Mouse (Mus musculus) forebrain, embryonic 16.5 days (tissue): ENCODE data around the gene C2cd5. TPM values are rescaled to one million over a fixed set of nuclear protein-coding genes. Genes with fewer than 3 reads are reported as not detected.

Source experiments
- ATAC-seq: fragments of 200-750 bp; cut with Nextera tagmentation; 2 replicates; pipeline ENCODE4 v1.8.0; 2017; ENCODE audit warnings: mild to moderate bottlenecking, moderate library complexity
- H3K27ac ChIP-seq: fragments of 300-500 bp; sonication (generic); 2 replicates; pipeline ENCODE4 v1.5.1; 2014; ENCODE audit warnings: low read length, control low read depth
- H3K27me3 ChIP-seq: fragments of 300-500 bp; sonication (generic); replicated peaks from 2 replicates; pipeline ENCODE4 v1.6.1; 2014; ENCODE audit warnings: low read length; ENCODE audit not compliant: control insufficient read depth, insufficient read depth
- H3K36me3 ChIP-seq: fragments of 300-500 bp; sonication (generic); 2 replicates; pipeline ENCODE4 v1.6.1; 2014; ENCODE audit not compliant: control insufficient read depth, insufficient read depth
- H3K4me1 ChIP-seq: fragments of 300-500 bp; sonication (generic); replicated peaks from 2 replicates; pipeline ENCODE4 v1.6.1; 2014; ENCODE audit warnings: low read length; ENCODE audit not compliant: control insufficient read depth, insufficient read depth
- H3K4me2 ChIP-seq: fragments of 300-500 bp; sonication (generic); 2 replicates; pipeline ENCODE4 v1.6.1; 2014; ENCODE audit warnings: mild to moderate bottlenecking, low read length, control low read depth
- H3K4me3 ChIP-seq: fragments of 300-500 bp; sonication (generic); replicated peaks from 2 replicates; pipeline ENCODE4 v1.5.1; 2014; ENCODE audit warnings: mild to moderate bottlenecking, low read length, control low read depth
- H3K9ac ChIP-seq: fragments of 300-500 bp; sonication (generic); replicated peaks from 2 replicates; pipeline ENCODE4 v1.6.1; 2014; ENCODE audit warnings: low read depth, low read length, control low read depth
- H3K9me3 ChIP-seq: fragments of 300-500 bp; sonication (generic); 2 replicates; pipeline ENCODE4 v1.6.1; 2016; ENCODE audit warnings: low read length; ENCODE audit not compliant: control insufficient read depth
- WGBS: fragments of 180-500 bp; shearing (Covaris S2); extraction: QIAGEN DNeasy Blood & Tissue Kit; methylation state at CpG from one replicate; pipeline ENCODE4 v1.1.7; 2014; 5-methylcytosine and 5-hydroxymethylcytosine counted together
- polyA plus RNA-seq: library from polyadenylated mRNA; unstranded; fragments of >200 nt; fragmentation: Nextera tagmentation; extraction: Ambion mirVana; gene quantifications from 2 replicates; pipeline ENCODE4 v1.2.1, GENCODE M21; 2015

C2cd5 gene
- polyA plus RNA-seq, 1 experiment from 2014 or later: 53.4 TPM

DNA sequence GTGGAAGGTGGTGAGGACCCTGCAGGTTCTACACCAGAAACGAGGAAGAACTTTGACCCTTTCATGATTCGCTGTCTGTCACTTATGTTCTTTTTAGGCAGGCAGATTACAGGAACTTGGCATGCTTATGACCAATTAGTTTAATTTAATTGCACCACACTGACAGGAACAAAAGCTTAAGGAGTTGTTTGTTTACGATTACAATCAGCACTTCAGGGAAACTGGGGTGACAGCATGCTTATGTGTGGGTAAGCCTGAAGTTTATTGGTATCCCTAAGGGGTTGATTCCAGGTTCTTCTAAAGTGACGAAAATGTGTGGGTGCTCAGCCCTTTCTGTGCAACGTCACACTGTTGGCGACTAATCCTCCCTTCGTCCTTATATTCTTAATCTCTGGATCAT lies 105.1 kb downstream of the C2cd5 start:
- no peak overlapping the region for H3K9ac ChIP-seq
- 22% methylated on average over 7 of the region's 7 CpGs for WGBS
- H3K4me1 ChIP-seq: peaks cover 13% of the 10 kb centered on the region
- peaks cover 4% of the 10 kb centered on the region; the same call in 1 of the 2 replicates for H3K27me3 ChIP-seq
- no peaks in the 10 kb centered on the region for H3K9me3 ChIP-seq
- no peak overlapping the region for H3K4me2 ChIP-seq
- no peak overlapping the region for H3K4me3 ChIP-seq
- H3K27ac ChIP-seq: no peak overlapping the region
- no peaks in the 10 kb centered on the region for H3K36me3 ChIP-seq
- ATAC-seq: peak; percentile 67; the same call in 1 of the 2 replicates

DNA sequence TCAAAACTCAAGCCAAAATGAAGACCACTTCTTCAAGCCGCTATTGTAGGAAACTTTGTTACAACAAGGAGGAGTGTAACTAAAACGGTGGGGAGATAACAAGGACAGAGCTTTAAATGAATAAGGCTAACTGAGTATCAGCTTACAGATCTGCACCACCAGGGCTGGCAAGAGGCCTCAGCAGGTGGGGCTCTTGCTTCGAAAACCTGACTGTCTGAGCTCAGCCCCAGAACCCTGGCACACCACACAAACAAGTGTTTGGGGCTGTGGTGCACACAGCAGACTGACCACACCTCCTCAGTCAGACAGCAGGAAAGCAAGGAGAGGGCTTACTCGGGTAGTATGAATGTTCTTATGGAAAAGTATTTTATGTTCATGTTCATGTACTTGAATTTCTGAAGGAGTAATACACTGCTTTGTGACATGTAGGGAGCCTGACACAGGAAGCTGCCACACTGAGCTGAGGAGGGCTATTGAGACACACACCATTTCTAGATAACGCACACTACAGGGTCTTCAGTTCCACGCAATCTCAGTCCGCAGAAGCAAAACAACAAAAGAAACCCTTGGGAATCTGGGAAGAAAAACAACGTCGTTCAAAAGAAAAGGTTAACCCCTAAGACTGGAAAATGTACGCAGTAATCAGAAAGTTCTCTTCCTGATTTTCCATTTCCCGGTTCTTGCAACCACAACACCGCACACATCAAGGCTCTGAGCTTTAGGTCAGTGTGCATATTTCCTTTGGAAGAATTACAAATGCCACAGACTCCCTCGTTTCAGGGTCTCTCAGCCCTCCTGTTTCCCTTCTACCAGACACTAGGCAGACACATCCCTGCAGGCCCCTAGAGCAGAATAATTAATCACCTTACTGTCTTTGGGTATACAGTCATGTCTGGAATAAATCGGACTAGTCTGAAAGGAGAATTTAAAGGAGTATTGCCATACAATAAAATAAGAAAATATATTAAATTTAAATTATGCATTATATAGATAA lies 105.9 kb downstream of the C2cd5 start:
- peak; percentile 18; the same call in 1 of the 2 replicates for ATAC-seq
- peaks cover 7% of the 10 kb centered on the region; the same call in 1 of the 2 replicates for H3K27me3 ChIP-seq

DNA sequence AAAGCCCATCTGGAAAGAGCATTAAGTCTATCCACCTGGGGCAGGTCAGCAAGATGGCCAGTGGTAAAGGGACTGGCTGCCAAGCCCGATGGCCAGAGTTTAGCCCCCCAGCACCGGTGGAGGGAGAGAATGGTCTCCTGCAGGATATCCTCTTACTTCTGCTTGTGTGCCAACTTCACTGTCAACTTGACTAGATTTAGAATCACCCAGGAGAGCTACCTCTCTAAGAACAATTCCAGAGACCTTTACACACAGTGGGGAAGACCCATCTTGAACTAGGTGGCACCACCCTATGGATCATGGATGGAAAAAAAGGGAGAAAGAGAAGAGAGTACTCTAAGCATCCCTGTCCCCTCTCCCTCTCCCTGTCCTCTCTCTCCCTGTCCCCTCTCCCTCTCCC lies 107.0 kb downstream of the C2cd5 start:
- ATAC-seq: no peak
- H3K4me3 ChIP-seq: no peak overlapping the region
- H3K4me1 ChIP-seq: peaks cover 13% of the 10 kb centered on the region
- H3K9me3 ChIP-seq: no peaks in the 10 kb centered on the region
- no peaks in the 10 kb centered on the region for H3K36me3 ChIP-seq
- peaks cover 8% of the 10 kb centered on the region; the same call in 1 of the 2 replicates for H3K27me3 ChIP-seq
- H3K9ac ChIP-seq: no peak overlapping the region
- no peak overlapping the region for H3K27ac ChIP-seq
- WGBS: 81% methylated on average over 2 of the region's 2 CpGs
- H3K4me2 ChIP-seq: no peak overlapping the region

More for the DNA sequence above, 105.9 kb downstream of the C2cd5 start:
- peaks cover 13% of the 10 kb centered on the region for H3K4me1 ChIP-seq
- H3K4me2 ChIP-seq: no peak overlapping the region
- no peaks in the 10 kb centered on the region for H3K36me3 ChIP-seq
- H3K9me3 ChIP-seq: no peaks in the 10 kb centered on the region
- no peak overlapping the region for H3K27ac ChIP-seq
- H3K4me3 ChIP-seq: no peak overlapping the region
- 30% methylated on average over 14 of the region's 14 CpGs for WGBS
- no peak overlapping the region for H3K9ac ChIP-seq

DNA sequence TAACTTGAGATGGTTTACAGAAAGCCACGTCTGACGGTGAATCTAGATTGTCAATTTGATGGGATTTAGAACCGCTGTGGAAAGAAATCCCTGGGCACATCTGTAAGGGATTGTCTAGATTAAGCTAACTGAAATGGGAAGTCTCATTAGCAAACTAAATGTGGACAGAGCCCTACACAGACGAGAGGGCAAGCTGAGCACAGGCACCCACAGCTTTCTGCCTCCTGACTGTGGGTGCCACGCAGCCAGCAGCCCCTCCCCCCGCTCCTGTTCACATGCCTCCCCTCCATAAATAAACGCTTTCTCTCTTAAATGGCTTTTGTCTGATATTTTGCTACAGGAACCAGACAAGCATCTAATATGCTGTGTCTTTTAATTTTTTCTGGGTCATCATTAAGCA lies 107.8 kb downstream of the C2cd5 start:
- no peaks in the 10 kb centered on the region for H3K9me3 ChIP-seq
- H3K27ac ChIP-seq: no peak overlapping the region
- no peak overlapping the region for H3K4me3 ChIP-seq
- H3K9ac ChIP-seq: no peak overlapping the region
- 48% methylated on average over 7 of the region's 7 CpGs for WGBS
- no peaks in the 10 kb centered on the region for H3K36me3 ChIP-seq
- peaks cover 13% of the 10 kb centered on the region for H3K4me1 ChIP-seq
- H3K27me3 ChIP-seq: peaks cover 8% of the 10 kb centered on the region; the same call in 1 of the 2 replicates
- no peak for ATAC-seq
- no peak overlapping the region for H3K4me2 ChIP-seq

DNA sequence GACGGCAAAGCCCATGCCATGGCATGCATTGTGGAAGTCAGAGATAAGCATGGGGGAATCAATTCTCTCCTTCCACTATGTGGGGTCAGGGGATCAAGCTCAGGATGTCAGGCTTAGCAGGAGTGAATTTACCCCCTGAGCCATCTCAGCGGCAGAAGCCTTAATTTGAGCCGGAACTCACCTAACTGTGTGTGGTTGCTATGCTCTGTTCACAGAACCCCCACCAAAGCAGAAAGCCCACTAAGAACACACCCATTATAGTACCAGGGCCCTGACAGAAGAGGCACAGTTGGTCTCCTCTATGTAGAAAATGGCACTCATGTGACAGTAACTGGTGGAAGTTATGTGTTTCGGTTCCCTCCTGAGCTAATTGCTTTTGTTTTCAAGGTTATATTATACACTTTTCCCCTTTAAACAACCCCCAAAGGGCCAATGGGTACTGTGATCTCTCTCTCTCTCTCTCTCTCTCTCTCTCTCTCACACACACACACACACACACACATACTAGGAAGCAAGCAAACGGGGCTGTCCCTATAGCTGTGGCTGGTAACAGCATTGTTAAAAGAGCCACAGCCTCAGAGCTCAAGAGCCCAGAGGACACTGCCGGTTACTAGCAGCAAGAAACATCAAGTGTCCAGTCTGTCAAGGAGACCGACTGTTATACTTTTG lies 108.4 kb downstream of the C2cd5 start:
- 51% methylated on average over 7 of the region's 7 CpGs for WGBS

DNA sequence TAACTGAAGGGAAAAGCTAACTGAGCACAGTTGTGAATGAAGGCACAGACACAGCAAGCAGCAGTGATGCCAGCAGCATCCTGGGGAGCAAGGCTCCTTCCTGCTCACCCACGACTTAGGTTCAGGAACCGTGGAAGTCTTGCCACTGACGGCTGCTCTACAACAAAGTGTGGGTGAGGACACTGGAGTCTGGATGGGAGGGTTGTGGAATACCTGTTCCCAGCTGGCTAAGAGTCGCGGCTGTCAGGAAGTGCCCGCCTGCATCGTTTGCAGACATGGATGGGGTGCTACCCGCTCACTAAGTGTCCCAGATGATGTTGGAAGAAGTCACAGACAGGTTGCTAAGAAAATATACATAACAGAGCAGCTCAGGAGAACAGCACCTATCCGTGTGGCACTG lies 109.4 kb downstream of the C2cd5 start:
- Histone ChIP-seq H3K4me2 (no peak overlapping the region), H3K27me3 (peaks cover 8% of the 10 kb centered on the region; the same call in 1 of the 2 replicates), H3K36me3 (no peaks in the 10 kb centered on the region), H3K9ac (no peak overlapping the region), H3K4me1 (peaks cover 12% of the 10 kb centered on the region), H3K9me3 (no peaks in the 10 kb centered on the region), H3K4me3 (no peak overlapping the region), H3K27ac (no peak overlapping the region)
- no peak for ATAC-seq
- WGBS: 86% methylated on average over 9 of the region's 9 CpGs

More for the DNA sequence above, 108.4 kb downstream of the C2cd5 start:
- no peak for ATAC-seq
- Histone ChIP-seq H3K9ac (no peak overlapping the region), H3K27ac (no peak overlapping the region), H3K9me3 (no peaks in the 10 kb centered on the region), H3K4me3 (no peak overlapping the region), H3K27me3 (peaks cover 8% of the 10 kb centered on the region; the same call in 1 of the 2 replicates), H3K36me3 (no peaks in the 10 kb centered on the region), H3K4me2 (no peak overlapping the region), H3K4me1 (peaks cover 13% of the 10 kb centered on the region)

DNA sequence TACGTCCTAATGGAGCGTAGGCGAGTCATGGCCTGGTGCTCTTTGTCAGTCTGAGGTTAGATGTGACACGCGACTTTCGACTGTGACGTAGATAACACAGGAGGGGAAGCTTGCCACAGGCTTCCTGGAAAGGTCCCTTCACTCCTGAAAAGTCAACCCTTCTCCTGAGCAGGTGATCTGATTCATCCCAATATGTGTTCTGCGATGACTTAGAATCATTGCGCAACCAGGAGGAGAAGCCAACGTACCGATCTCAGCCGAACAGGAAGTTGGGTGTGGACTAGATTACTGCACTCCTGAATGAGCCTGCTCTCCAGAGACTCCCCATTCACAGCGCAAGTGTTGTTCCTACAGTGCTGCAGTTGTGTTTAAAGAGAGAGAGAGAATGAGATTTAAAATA lies 110.4 kb downstream of the C2cd5 start:
- H3K9ac ChIP-seq: no peak overlapping the region
- no peak for ATAC-seq
- no peak overlapping the region for H3K4me2 ChIP-seq
- H3K4me3 ChIP-seq: no peak overlapping the region
- H3K27ac ChIP-seq: no peak overlapping the region
- H3K27me3 ChIP-seq: peaks cover 8% of the 10 kb centered on the region; the same call in 1 of the 2 replicates
- 95% methylated on average over 13 of the region's 13 CpGs for WGBS
- H3K4me1 ChIP-seq: peaks cover 4% of the 10 kb centered on the region; the same call in 1 of the 2 replicates
- H3K36me3 ChIP-seq: no peaks in the 10 kb centered on the region
- H3K9me3 ChIP-seq: no peaks in the 10 kb centered on the region

DNA sequence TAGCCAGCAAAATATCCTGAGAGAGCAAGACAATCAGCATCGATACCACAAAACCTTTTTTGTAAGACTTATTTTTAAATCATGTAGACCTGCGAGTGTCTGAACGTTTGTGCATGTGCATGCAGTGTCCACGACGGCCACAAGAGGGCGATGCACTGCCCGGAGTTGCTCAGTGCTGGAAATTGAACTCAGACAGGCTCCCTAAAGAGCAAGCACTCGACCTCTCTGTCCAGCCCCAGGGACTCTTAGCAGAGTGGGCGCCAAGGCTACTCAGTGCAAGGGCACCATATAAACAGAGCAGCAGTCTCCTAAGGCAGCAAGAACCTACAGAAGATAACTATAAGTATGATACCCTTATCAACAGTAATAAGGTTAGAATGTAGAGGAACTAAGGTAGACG lies 111.2 kb downstream of the C2cd5 start:
- H3K9me3 ChIP-seq: no peaks in the 10 kb centered on the region
- H3K27ac ChIP-seq: no peak overlapping the region
- peaks cover 1% of the 10 kb centered on the region; the same call in 1 of the 2 replicates for H3K4me1 ChIP-seq
- ATAC-seq: 0 out of 2 replicates have a peak, but pooled peaks have one; percentile 49
- no peak overlapping the region for H3K4me3 ChIP-seq
- H3K4me2 ChIP-seq: no peak overlapping the region
- 30% methylated on average over 10 of the region's 10 CpGs for WGBS
- H3K9ac ChIP-seq: no peak overlapping the region
- H3K36me3 ChIP-seq: no peaks in the 10 kb centered on the region
- peaks cover 8% of the 10 kb centered on the region; the same call in 1 of the 2 replicates for H3K27me3 ChIP-seq

DNA sequence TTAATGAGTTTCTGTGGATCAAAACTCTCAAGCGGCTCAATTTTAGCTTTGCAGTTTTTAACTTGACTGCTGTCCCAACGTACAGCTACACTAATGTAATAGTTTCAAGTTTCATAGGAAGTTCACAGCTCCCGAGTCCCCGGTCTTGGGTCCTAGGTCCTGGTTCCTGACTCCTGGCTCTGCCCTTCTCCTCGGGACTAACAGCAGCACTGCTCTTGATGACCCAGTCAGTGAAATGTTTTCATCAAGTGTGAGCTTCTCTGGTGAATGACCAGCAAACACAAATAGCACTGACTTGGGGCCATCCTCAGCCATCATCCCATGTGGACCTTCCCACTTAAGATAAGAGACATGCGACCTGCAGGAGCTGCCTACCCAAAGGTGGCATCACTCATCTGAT lies 111.7 kb downstream of the C2cd5 start:
- Histone ChIP-seq H3K27me3 (peaks cover 8% of the 10 kb centered on the region; the same call in 1 of the 2 replicates), H3K4me3 (no peak overlapping the region), H3K36me3 (no peaks in the 10 kb centered on the region), H3K9me3 (no peaks in the 10 kb centered on the region), H3K4me1 (no peaks in the 10 kb centered on the region), H3K27ac (no peak overlapping the region), H3K4me2 (no peak overlapping the region), H3K9ac (no peak overlapping the region)
- WGBS: 80% methylated on average over 6 of the region's 6 CpGs
- no peak for ATAC-seq
